Mouse (Mus musculus) mouse embryonic stem cell (cell line): Measurements from ENCODE around the gene Fndc3b.

Experiments used
- in situ Hi-C, 2 experiments: fragments of 300-500 bp; cut with MboI; formaldehyde crosslinking; loops; 1 replicate in 1 of 2; 3 replicates in 1 of 2; pipeline ENCODE4 v1.14.3; 2019 to 2020; ENCODE audit warnings: low sequenced_read_pairs in 2 of 2, low pct_unique_long_range_greater_than_20kb in 1 of 2, mixed read lengths in 1 of 2; ENCODE audit not compliant: unreplicated experiment in 1 of 2

The Fndc3b gene

DNA sequence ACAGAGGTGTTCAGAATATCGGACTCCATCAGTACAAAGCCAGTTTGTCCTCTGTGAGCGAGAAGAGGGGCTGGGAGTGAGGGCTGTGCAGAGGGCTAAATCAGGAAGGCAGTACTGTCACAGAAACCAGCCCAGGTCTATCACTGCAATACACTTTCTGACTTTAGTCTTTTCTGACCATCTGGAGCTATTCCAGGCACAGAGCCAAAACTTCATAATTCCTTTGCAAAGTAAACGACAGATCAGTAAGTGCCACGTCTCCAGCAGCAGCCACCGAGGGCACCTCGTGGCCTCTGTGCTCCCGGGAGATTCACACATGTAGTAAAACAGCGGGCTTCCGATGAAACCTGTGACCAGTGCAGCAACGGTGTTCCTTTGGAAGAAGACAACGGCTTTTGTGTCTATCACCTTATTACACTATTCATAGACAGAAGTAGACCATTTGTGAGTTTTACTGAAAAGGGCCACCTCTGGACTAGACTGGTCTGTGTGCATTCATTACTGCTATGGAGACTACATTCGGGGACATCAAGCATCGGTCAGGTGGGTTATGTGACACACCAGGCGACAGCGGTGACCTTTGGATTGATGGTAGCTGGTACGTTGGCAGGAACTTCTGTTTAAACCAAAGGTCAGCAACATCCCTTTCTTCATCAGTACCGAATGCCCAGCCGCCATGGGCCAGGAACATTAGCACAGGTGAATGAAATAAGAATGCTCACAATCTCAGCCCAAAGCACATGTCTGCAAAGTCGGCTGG, 24.2 kb downstream of the Fndc3b start:
- in situ Hi-C loops: no loop called here

DNA sequence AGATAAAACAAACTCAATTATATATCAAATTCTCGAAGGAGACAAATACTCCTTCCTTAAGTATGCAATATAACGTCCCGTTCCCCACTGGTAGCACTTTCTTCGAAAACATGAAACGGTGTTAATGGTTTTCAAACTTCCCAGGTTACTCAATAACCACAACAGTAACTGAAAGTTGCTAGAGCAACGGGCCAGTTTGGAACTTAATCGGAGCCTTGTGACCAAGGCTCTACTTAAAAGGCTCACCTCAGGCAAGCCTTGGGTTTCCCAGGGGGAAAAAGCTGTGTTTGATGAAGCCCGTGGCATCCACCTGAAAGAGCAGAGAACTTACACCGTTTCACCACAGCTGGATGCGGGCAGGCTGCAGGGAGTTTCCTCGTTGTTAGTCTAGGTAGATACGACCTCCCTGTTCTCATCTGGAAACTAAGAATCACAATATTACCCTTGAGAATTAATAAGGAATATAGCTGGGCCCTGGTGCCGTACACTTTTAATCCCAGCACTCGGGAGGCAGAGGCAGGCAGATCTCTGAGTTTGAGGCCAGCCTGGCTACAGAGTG, 25.4 kb downstream of the Fndc3b start:
- in situ Hi-C loops: no loop called here

DNA sequence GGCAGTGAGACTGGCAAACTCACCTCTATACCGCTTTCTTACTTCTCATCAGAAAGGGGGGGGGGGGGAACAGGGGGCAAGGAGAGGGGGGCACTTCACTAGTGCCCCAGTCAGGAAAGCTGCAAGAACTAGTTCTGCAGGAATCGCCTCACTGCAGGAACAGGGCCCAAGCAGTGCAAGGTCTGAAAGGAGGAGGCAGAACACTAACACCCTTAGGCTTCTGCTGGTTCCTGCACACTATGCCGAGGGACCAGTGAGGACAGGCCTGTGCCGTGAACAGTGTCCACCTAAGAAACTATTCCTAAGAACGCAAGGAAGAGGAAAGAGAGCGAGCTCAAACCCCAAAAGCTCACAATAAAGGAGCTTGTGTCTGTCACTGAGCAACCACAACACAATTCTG, 26.0 kb downstream of the Fndc3b start:
- in situ Hi-C loops: no loop called here

DNA sequence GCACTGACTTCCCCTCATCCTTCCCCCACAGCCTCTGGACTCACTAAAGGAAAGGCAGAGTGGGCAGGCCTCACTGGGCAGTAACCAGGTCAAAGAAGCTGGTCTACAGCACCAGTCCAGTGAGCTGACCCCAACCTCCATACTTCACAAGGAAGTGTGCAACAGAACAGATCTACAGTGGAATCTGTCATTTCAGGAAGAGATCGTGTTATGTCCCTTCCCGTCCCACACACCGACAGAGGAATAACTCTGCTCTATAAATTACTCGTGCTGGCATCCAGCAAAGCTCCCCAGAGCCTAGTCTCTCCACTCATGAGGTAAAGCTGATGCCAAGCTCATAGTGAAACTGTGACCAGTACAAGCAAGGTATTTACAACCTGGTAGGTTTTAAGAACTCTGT, 27.7 kb downstream of the Fndc3b start:
- in situ Hi-C loops: no loop called here

DNA sequence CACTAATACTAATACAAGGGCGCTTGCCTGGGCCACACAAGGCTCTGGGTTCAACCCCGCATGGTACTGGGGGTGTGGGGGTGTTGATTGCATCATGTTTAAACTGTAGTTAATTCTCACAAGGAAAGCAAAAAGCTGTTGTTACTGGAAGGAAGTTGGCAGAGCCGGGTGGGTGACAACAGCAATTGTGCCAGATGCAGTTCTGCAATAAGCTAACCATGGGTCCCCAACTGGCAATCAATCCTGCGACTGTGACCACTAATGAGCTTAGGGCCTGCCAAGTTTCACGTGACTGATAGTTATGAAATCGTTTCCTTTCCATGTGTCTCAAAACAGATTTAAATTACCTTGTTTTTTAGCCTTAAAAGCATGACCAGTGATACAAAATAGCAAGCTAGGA, 33.5 kb downstream of the Fndc3b start:
- in situ Hi-C loops: no loop called here

DNA sequence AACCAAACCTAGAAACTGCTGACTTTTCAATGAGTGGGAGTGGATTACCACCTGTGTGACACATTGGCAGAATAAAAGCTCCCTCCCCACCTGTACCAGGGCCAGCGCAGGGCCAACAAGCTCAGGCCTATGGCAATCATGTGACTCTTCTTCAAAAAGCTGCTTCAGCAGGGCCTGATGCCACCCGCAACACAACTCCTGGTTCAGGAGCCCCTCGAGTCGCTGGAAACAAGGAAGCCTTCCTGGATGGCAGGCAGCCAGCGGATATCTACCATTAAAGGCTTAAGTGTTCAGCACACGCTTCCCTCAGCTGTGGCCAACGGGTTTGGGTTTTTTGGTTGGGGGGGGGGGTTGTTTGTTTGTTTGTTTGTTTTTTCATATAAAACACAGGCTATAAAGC, 37.4 kb downstream of the Fndc3b start:
- in situ Hi-C loops: no loop called here

DNA sequence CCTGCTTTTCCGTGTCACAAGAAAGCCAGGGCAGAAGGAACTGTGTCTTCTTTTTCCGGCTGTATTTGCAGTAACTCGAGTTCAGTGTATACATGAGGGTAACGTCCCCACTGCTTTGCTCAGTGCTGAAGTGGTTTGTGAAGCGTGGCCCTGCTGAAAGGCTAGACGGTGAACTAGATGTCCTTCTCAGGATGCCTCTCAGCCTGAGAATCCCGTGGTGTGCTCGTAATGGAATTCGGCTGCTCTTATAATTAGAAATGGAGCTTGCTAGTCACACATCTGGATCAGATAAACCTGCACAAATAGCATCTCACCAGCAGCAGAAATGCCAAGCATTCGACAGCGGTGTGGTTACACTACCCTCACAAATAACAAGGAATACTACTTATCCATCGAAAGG, 40.7 kb downstream of the Fndc3b start:
- in situ Hi-C loops: no loop called here

DNA sequence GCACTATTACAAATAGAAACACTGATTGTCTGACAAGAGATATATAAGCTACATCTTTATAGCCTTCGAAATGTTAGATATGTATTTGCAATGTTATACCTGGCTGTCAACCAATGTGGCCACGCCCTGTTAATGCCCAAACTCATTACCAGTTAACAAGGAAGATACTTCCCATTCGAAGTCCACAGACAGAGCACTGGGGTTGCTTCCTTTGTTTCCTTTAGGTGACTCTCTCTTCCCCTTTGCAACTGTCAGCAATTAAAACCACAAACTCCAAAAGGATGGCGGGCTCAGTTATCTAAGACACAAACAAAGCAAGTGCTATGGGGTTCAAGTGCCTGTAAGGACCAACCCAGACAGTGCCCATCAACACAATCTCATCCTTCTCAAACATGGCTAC, 43.8 kb downstream of the Fndc3b start:
- in situ Hi-C loops: no loop called here

DNA sequence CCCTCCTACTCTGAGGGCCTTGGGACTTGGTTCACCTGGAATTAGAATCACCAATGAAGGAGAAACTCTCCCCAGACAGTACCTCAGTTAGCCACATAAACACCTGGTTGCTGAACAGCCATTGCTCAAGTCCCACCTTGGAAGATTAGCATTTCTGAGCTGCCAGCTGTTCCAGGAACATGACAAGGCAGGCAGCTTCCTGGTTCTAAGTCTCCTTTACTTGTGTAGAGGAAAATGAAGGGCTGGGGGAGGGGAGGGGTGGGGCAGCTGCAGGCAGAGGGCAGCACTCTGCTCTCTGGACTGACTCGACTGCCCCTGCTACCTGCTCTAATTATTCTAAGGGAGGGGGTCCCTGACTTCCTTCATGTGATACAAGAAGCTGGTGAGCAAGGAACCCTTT, 45.8 kb downstream of the Fndc3b start:
- in situ Hi-C loops: no loop called here

DNA sequence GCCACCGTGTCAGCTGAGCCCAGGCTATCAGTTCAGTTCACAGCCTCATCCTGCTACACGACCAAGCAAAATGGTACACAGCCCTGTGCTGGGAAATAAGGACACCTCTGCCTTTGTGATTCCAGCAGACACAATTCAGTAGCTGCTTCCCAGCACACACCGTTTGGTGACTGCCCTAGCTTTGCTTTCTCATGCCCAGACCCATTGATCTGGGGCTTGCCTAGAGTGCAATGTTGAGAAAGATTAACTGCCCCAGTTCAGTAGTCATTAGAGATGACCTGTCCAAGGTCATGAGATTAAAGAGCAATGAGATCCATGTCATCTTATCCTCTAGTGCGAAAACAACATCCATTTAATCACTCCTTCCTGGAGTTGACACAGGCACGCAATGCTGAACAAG, 47.9 kb downstream of the Fndc3b start:
- in situ Hi-C loops: no loop called here

DNA sequence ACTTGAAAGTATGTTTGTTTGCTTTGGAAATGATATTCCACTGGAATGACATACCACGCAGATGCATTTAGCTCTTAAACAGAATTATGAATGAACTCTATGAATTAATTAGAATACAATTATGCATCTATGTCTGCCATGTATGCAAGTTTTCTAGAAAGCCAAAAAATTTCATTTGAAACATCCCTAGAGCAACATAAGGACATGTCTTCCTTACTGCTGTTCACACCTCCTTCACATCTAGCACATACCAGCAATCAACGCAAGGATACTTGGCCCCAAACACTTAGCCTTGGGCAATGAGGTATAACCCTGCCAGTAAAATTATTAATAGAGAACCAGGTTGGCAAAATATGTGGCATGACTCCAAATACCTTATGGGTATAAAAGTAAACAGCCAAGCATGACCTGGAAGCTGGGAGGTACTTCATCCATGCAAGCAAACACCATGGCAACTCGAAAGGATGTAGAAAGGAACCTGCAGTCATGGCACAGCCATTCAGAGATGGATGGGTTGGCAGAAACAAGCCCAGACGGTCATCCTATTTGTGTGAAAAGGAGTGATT, 52.8 kb downstream of the Fndc3b start:
- in situ Hi-C loops: no loop called here

DNA sequence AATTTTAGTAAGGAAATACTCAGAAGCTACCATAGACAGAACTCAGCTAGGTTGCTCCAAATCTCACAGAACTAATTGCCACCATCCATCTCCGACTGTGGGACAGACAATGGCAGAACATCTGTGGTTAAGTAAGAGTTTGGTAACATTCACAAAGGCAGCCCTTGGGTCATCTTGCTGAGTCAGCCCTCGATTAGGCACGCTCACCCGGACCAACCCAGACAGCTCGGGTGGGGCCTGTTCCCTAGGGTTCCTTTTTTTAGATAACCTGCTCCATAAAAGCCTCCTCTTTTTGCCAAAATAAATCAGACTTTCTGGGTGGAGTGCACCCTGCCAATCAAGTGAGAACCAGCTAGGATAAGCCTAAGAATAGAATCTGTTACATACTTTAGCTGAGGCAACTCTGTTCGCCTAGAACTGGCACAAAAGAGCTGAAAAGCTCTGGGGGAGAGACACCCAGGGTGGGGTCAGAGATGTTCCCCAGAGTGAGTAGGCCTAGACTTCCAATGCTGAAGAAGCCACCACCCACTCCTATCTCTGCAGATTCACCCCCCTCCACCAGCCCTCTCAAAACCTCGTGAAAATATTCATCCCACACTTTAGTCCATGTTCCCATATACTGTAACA, 54.2 kb downstream of the Fndc3b start:
- in situ Hi-C loops: no loop called here

DNA sequence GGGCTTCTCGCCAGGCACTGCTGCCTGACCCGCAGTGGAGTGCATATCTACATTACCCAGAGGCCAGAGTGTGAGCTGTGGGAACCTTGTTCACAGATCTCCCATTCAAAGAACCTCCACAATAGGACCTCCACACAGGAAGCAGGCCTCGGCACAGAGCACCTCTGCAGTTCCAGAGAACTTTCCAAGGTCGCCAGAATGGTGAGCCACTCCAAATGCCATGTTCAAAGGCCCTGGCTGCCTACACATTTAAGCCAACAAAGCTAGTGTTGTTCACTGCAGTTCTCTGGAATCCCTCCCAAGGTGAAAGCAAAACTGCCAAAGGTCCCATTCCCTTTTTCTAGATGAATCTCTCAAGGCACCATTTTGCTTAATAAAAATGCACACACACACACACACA, 55.4 kb downstream of the Fndc3b start:
- in situ Hi-C loops: no loop called here

DNA sequence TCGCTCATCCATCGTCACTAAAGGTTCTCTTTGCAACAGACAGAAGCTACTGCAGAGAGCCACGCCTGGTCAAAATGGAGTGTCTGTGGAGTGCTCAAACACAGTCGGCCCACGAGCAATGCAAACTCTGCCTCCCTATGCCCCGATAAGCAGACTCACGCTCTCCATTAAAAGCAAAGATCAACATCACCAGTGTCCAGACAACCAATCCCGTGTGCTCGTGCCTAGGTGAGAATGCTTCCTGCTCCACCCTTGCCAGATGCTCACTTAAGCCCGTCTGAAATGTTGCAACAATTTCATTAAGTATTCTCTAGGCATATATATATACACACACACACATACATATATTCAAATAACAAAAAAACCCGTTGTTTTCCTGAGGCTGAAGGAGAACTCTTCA, 56.1 kb downstream of the Fndc3b start:
- in situ Hi-C loops: no loop called here

DNA sequence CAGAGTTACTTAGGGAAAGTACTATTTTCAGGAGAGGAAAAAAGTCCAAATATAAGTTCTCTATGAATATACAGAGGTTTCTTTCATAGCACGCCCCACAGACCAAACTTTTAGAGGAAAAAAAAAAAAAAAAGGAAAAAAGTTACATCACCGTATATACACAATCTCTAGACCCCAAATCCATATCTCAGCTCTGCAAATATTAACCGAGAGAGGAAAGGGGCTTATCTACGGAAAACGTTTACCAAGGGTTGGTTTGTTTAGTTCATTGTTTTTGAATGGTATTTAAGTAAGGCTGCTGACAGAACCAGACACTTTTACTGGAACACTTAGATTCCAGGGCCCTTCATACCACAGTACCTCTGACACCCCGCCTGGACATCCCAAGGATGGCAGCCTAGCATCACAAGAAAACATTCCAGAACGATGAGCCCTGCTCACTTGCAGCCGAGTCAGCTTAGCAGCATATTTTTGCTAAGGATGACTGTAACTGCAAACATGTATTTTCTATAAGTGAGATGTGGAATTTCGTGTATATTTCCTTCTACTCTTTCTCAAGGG, 58.6 kb downstream of the Fndc3b start:
- in situ Hi-C loops: no loop called here

DNA sequence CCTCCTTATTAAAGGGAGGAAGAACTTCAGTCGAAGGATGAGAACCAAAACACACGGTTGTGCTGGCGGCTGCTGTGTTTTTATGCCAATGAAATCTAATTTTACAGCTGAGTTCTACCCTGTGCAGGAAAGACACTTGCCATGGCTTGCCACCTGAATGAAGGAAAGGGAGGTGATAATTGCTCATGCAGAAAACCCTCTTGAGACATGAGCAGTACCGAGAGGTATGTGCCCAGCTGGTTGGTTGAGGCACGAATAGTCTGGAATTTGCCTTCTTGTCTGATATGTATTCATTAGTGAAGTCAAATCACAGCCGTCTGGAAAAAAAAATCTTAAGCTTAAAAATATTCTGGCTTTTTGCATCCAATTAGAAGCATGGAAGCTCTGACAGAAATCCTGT, 59.4 kb downstream of the Fndc3b start:
- in situ Hi-C loops: no loop called here

DNA sequence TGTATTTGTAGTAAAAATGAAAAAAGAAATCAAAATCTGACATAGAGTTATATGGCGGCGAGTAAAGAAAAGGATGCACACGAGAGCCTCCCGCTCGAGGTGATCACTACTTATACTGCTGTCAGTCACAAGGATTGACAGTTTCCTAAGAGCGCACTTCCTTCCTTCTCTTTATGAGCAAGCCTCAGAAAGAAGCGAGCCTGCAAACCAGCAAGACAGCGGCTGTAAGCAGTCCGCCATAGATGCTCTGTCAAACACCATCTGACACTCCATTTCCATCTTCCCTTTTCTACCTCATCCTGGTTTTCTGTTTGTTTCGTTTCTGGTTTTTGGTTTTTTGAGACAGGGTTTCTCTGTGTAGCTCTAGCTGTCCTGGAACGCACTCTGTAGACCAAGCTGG, 61.0 kb downstream of the Fndc3b start:
- in situ Hi-C loops: no loop called here

DNA sequence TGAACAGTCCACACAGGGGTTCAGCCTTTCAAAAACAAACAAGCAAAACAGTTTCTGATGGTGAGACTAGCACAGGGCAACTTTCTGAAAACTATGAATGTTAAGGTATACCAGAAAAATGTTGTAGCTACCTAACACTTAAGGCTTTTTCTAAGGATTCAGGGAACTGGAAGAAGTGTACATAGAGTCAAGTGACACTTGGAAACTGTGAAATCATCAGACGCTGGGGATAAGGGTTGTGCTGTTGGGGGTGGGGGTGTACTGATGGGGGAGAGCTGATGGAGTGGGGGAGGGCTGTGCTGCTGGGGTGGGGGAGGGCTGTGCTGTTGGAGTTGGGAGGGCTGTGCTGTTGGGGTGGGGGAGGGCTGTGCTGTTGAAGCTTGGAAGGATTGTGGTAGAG, 61.8 kb downstream of the Fndc3b start:
- in situ Hi-C loops: no loop called here

DNA sequence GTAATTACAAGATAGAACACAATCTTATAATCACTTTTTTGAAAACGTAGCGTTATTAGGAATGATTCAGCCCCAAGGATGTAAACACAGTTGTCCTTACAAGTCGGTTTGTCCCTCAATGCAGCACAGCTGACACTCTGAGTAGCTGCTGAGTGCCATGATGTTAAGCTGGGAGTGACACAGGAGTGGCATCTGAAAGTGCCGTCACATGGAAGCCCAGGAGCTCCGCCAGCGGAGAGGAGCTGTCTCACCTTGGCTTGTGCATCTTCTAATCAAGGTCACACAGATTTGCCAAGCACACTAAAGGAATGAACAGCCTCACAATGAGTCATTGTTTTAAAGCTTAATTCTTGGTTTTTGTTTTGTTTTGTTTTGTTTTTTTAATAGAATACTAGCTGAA, 68.7 kb downstream of the Fndc3b start:
- in situ Hi-C loops: no loop called here

DNA sequence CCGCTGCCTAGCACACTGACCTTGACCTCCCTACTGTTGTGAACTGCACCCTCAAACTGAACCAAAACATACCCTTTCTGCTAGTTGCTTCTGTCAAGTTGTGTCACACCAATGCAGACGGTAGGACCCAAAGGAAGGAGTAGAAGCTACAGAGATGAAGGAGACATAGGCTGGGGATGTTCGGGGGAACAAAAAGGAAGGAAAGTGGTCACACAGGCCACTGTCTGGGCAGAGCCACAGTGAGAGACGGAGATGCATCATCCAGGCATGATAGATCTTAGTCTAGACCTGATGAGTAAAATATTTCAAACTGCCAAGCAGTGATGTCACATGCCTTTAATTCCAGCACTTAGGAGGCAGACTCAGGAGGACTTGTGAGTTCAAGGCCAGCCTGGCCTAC, 71.4 kb downstream of the Fndc3b start:
- in situ Hi-C loops: no loop called here
